Mouse (Mus musculus): ENCODE results near the gene Pla2g4e. TPM values are rescaled to one million over a fixed set of nuclear protein-coding genes. Genes with fewer than 3 reads are reported as not detected.

Gene Pla2g4e
- polyA plus RNA-seq, 1 experiment from 2014 or later, result 0.13 TPM

- WGBS, result 63% methylated on average over 3 of the region's 3 CpGs
- H3K36me3 ChIP-seq, result no peaks in the 10 kb centered on the region
- no peaks in the 10 kb centered on the region for H3K4me1 ChIP-seq
- no peaks in the 10 kb centered on the region for H3K27me3 ChIP-seq (replicated peaks)
- H3K9ac ChIP-seq, result no peak overlapping the region
- ATAC-seq (ENCODE audit: low FRiP score, low read depth), result no peak
- no peaks in the 10 kb centered on the region for H3K9me3 ChIP-seq
- H3K4me3 ChIP-seq, result no peak overlapping the region
- no peak overlapping the region for H3K27ac ChIP-seq
- no peak overlapping the region for H3K4me2 ChIP-seq (replicated peaks)
Observed at GRCm38 (mm10) chr2:120235381-120235780, 9.8 kb downstream of the Pla2g4e start.

- H3K36me3 ChIP-seq, result no peaks in the 10 kb centered on the region
- 69% methylated on average over 3 of the region's 3 CpGs for WGBS
- ATAC-seq (ENCODE audit: low FRiP score, low read depth), result no peak
- H3K27ac ChIP-seq, result no peak overlapping the region
- H3K4me3 ChIP-seq, result no peak overlapping the region
- H3K9ac ChIP-seq, result no peak overlapping the region
- H3K27me3 ChIP-seq (replicated peaks), result no peaks in the 10 kb centered on the region
- H3K9me3 ChIP-seq, result no peaks in the 10 kb centered on the region
- H3K4me1 ChIP-seq, result no peaks in the 10 kb centered on the region
- no peak overlapping the region for H3K4me2 ChIP-seq (replicated peaks)
Observed at GRCm38 (mm10) chr2:120231642-120232041, 13.5 kb downstream of the Pla2g4e start.

DNA sequence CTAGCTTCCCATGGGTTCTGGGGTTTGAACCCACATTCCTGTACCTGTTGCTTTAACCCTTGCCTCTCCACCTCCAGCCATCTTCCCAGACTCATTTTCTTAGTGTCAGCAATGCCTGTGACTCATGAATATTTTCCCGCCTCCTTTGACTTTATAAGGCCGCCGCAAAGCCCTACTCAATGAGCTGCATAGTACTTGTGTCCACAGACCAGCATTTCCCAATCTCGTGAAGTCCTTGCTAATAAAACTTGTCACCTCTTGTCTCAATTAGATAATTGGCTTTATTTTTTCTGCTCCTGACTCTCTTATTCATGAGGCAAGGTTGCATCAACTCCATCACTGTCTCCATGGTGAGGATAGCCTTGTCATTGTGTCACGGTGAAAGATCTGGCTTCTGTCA lies 30.5 kb downstream of the Pla2g4e start:
- no peak overlapping the region for H3K27ac ChIP-seq
- H3K9ac ChIP-seq, result no peak overlapping the region
- WGBS, result 91% methylated on average over 5 of the region's 5 CpGs
- no peaks in the 10 kb centered on the region for H3K4me1 ChIP-seq
- no peaks in the 10 kb centered on the region for H3K9me3 ChIP-seq
- ATAC-seq (ENCODE audit: low FRiP score, low read depth), result no peak
- H3K27me3 ChIP-seq (replicated peaks), result no peaks in the 10 kb centered on the region
- H3K4me3 ChIP-seq, result no peak overlapping the region
- H3K36me3 ChIP-seq, result no peaks in the 10 kb centered on the region
- H3K4me2 ChIP-seq (replicated peaks), result no peak overlapping the region

DNA sequence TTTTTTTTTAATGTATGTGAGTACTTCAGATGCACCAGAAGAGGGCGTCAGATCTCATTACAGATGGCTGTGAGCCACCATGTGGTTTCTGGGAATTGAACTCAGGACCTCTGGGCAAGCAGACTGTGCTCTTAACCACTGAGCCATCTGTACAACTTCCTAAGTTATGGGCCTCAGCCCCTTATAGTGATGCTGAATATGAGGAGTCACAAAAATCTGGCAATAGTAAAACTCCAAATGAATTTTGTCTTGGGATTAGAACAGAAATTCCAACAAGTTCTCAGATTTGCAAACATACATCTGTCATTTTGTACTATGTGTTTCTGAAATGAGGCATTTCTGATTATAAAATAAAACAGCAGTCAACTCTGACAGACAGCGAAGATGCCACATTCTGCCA lies 33.7 kb downstream of the Pla2g4e start:
- H3K4me1 ChIP-seq, result no peaks in the 10 kb centered on the region
- no peaks in the 10 kb centered on the region for H3K9me3 ChIP-seq
- no peaks in the 10 kb centered on the region for H3K36me3 ChIP-seq
- no peak for ATAC-seq (ENCODE audit: low FRiP score, low read depth)
- no peak overlapping the region for H3K4me2 ChIP-seq (replicated peaks)
- no peak overlapping the region for H3K4me3 ChIP-seq
- H3K27ac ChIP-seq, result no peak overlapping the region
- H3K27me3 ChIP-seq (replicated peaks), result no peaks in the 10 kb centered on the region
- WGBS, result 66% methylated on average over 2 of the region's 2 CpGs
- no peak overlapping the region for H3K9ac ChIP-seq

DNA sequence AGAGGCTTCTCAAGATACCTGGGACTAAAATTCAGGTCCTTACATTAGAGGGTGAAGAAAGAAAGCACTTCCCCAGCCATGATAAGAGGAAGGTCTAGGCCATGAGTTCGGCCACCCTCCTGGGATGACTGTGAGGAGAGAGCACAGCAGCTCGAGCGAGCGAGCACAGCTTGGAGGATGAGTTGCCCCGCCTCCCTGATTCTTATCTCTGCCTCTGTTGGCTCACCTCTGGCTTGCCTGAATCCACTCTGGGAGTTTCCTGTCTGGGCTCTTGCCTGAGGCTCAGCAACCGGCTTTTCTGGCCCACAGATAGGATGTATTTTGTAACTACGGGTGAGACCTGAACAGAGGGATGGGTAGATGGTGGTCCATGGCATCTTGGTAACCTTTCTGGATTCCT lies 37.2 kb downstream of the Pla2g4e start:
- Histone ChIP-seq H3K4me2 (replicated peaks) (no peak overlapping the region), H3K4me1 (no peaks in the 10 kb centered on the region), H3K27me3 (replicated peaks) (no peaks in the 10 kb centered on the region), H3K27ac (no peak overlapping the region), H3K9me3 (no peaks in the 10 kb centered on the region), H3K36me3 (no peaks in the 10 kb centered on the region), H3K9ac (no peak overlapping the region), H3K4me3 (no peak overlapping the region)
- ATAC-seq (ENCODE audit: low FRiP score, low read depth), result no peak
- 79% methylated on average over 7 of the region's 7 CpGs for WGBS

- H3K27ac ChIP-seq, result no peak overlapping the region
- 89% methylated on average over 6 of the region's 6 CpGs for whole genome bisulfite sequencing
- no peak for ATAC-seq (ENCODE audit: low FRiP score, low read depth)
- no peaks in the 10 kb centered on the region for H3K4me1 ChIP-seq
- no peak overlapping the region for H3K9ac ChIP-seq
- H3K4me3 ChIP-seq, result no peak overlapping the region
- no peaks in the 10 kb centered on the region for H3K27me3 ChIP-seq (replicated peaks)
- no peaks in the 10 kb centered on the region for H3K36me3 ChIP-seq
- no peaks in the 10 kb centered on the region for H3K9me3 ChIP-seq
- no peak overlapping the region for H3K4me2 ChIP-seq (replicated peaks)
Observed at GRCm38 (mm10) chr2:120207028-120207427, 38.1 kb downstream of the Pla2g4e start.

- no peak overlapping the region for H3K9ac ChIP-seq
- no peaks in the 10 kb centered on the region for H3K27me3 ChIP-seq (replicated peaks)
- WGBS, result 69% methylated on average over 3 of the region's 3 CpGs
- H3K27ac ChIP-seq, result no peak overlapping the region
- H3K4me2 ChIP-seq (replicated peaks), result no peak overlapping the region
- no peaks in the 10 kb centered on the region for H3K9me3 ChIP-seq
- no peak overlapping the region for H3K4me3 ChIP-seq
- H3K36me3 ChIP-seq, result no peaks in the 10 kb centered on the region
- H3K4me1 ChIP-seq, result no peaks in the 10 kb centered on the region
- no peak for ATAC-seq (ENCODE audit: low FRiP score, low read depth)
Observed at GRCm38 (mm10) chr2:120203742-120204141, 41.4 kb downstream of the Pla2g4e start.

GRCm38 (mm10) chr2:120200077-120200476 lies 45.1 kb downstream of the Pla2g4e start:
- Histone ChIP-seq H3K4me3 (no peak overlapping the region), H3K9ac (no peak overlapping the region), H3K36me3 (no peaks in the 10 kb centered on the region), H3K27ac (no peak overlapping the region), H3K9me3 (0 out of 2 replicates have a peak, but pooled peaks cover 5% of the 10 kb centered on the region), H3K27me3 (replicated peaks) (no peaks in the 10 kb centered on the region), H3K4me1 (no peaks in the 10 kb centered on the region), H3K4me2 (replicated peaks) (no peak overlapping the region)
- no peak for ATAC-seq (ENCODE audit: low FRiP score, low read depth)
- WGBS, result 79% methylated on average over 7 of the region's 7 CpGs

- Histone ChIP-seq H3K4me2 (replicated peaks) (no peak overlapping the region), H3K27me3 (replicated peaks) (no peaks in the 10 kb centered on the region), H3K27ac (no peak overlapping the region), H3K9me3 (peaks cover 6% of the 10 kb centered on the region; the same call in 1 of the 2 replicates), H3K36me3 (no peaks in the 10 kb centered on the region), H3K4me1 (no peaks in the 10 kb centered on the region), H3K9ac (no peak overlapping the region), H3K4me3 (no peak overlapping the region)
- no peak for ATAC-seq (ENCODE audit: low FRiP score, low read depth)
- 85% methylated on average over 4 of the region's 4 CpGs for WGBS
Observed at GRCm38 (mm10) chr2:120188174-120188573, 57.0 kb downstream of the Pla2g4e start.

GRCm38 (mm10) chr2:120187583-120187982 lies 57.6 kb downstream of the Pla2g4e start:
- Histone ChIP-seq H3K36me3 (no peaks in the 10 kb centered on the region), H3K27ac (no peak overlapping the region), H3K4me1 (no peaks in the 10 kb centered on the region), H3K4me3 (no peak overlapping the region), H3K9me3 (peaks cover 6% of the 10 kb centered on the region; the same call in 1 of the 2 replicates), H3K27me3 (replicated peaks) (no peaks in the 10 kb centered on the region), H3K9ac (no peak overlapping the region), H3K4me2 (replicated peaks) (no peak overlapping the region)
- WGBS, result 92% methylated on average over 1 of the region's 1 CpGs
- no peak for ATAC-seq (ENCODE audit: low FRiP score, low read depth)

- no peaks in the 10 kb centered on the region for H3K36me3 ChIP-seq
- H3K9me3 ChIP-seq, result peaks cover 4% of the 10 kb centered on the region; the same call in 1 of the 2 replicates
- no peaks in the 10 kb centered on the region for H3K4me1 ChIP-seq
- H3K4me3 ChIP-seq, result no peak overlapping the region
- no peak overlapping the region for H3K9ac ChIP-seq
- 80% methylated on average over 6 of the region's 6 CpGs for WGBS
- no peaks in the 10 kb centered on the region for H3K27me3 ChIP-seq (replicated peaks)
- no peak for ATAC-seq (ENCODE audit: low FRiP score, low read depth)
- H3K27ac ChIP-seq, result no peak overlapping the region
- no peak overlapping the region for H3K4me2 ChIP-seq (replicated peaks)
Observed at GRCm38 (mm10) chr2:120185527-120186276, 59.4 kb downstream of the Pla2g4e start.

- ATAC-seq (ENCODE audit: low FRiP score, low read depth), result no peak
- no peaks in the 10 kb centered on the region for H3K4me1 ChIP-seq
- no peaks in the 10 kb centered on the region for H3K27me3 ChIP-seq (replicated peaks)
- no peaks in the 10 kb centered on the region for H3K9me3 ChIP-seq
- no peaks in the 10 kb centered on the region for H3K36me3 ChIP-seq
- no peak overlapping the region for H3K4me2 ChIP-seq (replicated peaks)
- no peak overlapping the region for H3K4me3 ChIP-seq
- H3K9ac ChIP-seq, result no peak overlapping the region
- H3K27ac ChIP-seq, result no peak overlapping the region
Observed at GRCm38 (mm10) chr2:120178936-120179335, 66.2 kb downstream of the Pla2g4e start.

- H3K9ac ChIP-seq, result no peak overlapping the region
- no peak overlapping the region for H3K4me3 ChIP-seq
- no peaks in the 10 kb centered on the region for H3K4me1 ChIP-seq
- H3K4me2 ChIP-seq (replicated peaks), result no peak overlapping the region
- 25% methylated on average over 10 of the region's 10 CpGs for WGBS
- no peak overlapping the region for H3K27ac ChIP-seq
- no peaks in the 10 kb centered on the region for H3K36me3 ChIP-seq
- H3K27me3 ChIP-seq (replicated peaks), result no peaks in the 10 kb centered on the region
- no peaks in the 10 kb centered on the region for H3K9me3 ChIP-seq
- no peak for ATAC-seq (ENCODE audit: low FRiP score, low read depth)
Observed at GRCm38 (mm10) chr2:120173718-120174117, 71.4 kb downstream of the Pla2g4e start.
